15 mouse cellular contexts compared by ENCODE assay signal in genomic region chr1:134342781-134343310, GRCm38 (mm10). TPM values are rescaled to one million over a fixed set of nuclear protein-coding genes. Genes with fewer than 3 reads are reported as not detected.
A peak's percentile ranks its signal among the peaks of the same experiment; 100 is the strongest.
DNase-seq lines count a peak whose midpoint lies in the region; ATAC-seq and TF ChIP-seq lines count a peak whose summit lies in the region.
"Had no signal": no experiment of that assay in that cellular context is flagged by ENCODE, and none has a peak within 500 bp of the region (broad histone marks: within the 10 kb centered on the region; RNA-seq: fewer than 3 reads in every experiment).

No protein-coding gene starts in this region.

- H3K9me3 ChIP-seq in heart, embryonic 10.5 days, result no peaks in the 10 kb centered on the region
- H3K9me3 ChIP-seq in liver, embryonic 11.5 days (ENCODE audit: control insufficient read depth, low read length), result no peaks in the 10 kb centered on the region
- no peaks in the 10 kb centered on the region for H3K9me3 ChIP-seq in liver, postnatal 0 days (ENCODE audit: low read length)
- H3K9me3 ChIP-seq in hindbrain, postnatal 0 days (ENCODE audit: low read length), result no peaks in the 10 kb centered on the region
- H3K9me3 ChIP-seq in neural tube, embryonic 15.5 days (replicated peaks), result no peaks in the 10 kb centered on the region
- no peaks in the 10 kb centered on the region for H3K9me3 ChIP-seq in intestine, postnatal 0 days (ENCODE audit: control insufficient read depth)
- H3K9me3 ChIP-seq: liver, embryonic 12.5 days had no signal

- H3K4me2 ChIP-seq in liver, embryonic 11.5 days, result no peak overlapping the region
- H3K4me2 ChIP-seq in liver, postnatal 0 days (ENCODE audit: low read depth, low read length), result no peak overlapping the region
- peak overlapping the region; percentile 68 for H3K4me2 ChIP-seq in hindbrain, postnatal 0 days (ENCODE audit: low read depth, low read length)
- peak overlapping the region; percentile 79 for H3K4me2 ChIP-seq in neural tube, embryonic 15.5 days
- no peak overlapping the region for H3K4me2 ChIP-seq in intestine, postnatal 0 days (replicated peaks; ENCODE audit: low read depth)
- H3K4me2 ChIP-seq: liver, embryonic 12.5 days had no signal

- no peak overlapping the region for H3K9ac ChIP-seq in liver, embryonic 11.5 days (ENCODE audit: low read depth, low read length)
- no peak overlapping the region for H3K9ac ChIP-seq in liver, postnatal 0 days (replicated peaks)
- peak overlapping the region; percentile 34 for H3K9ac ChIP-seq in hindbrain, postnatal 0 days (replicated peaks; ENCODE audit: low read length)
- H3K9ac ChIP-seq in neural tube, embryonic 15.5 days (replicated peaks), result peak overlapping the region; percentile 34
- H3K9ac ChIP-seq in intestine, postnatal 0 days (ENCODE audit: low read depth, low read length), result no peak overlapping the region
- H3K9ac ChIP-seq: liver, embryonic 12.5 days had no signal

- WGBS in heart, embryonic 10.5 days, result 60% methylated on average over 8 of the region's 8 CpGs
- WGBS in liver, embryonic 11.5 days, result 78% methylated on average over 8 of the region's 8 CpGs
- 83% methylated on average over 8 of the region's 8 CpGs for WGBS in liver, postnatal 0 days (ENCODE audit: insufficient replicate concordance)
- 67% methylated on average over 8 of the region's 8 CpGs for WGBS in hindbrain, postnatal 0 days
- 85% methylated on average over 8 of the region's 8 CpGs for WGBS in neural tube, embryonic 15.5 days
- 78% methylated on average over 8 of the region's 8 CpGs for WGBS in intestine, postnatal 0 days

- no peak for TF ChIP-seq EP300 in liver, postnatal 0 days (IDR thresholded peaks at IDR 0.05; ENCODE audit: low read depth)

- H3K4me3 ChIP-seq in heart, embryonic 10.5 days, result peak overlapping the region; percentile 68
- H3K4me3 ChIP-seq in liver, embryonic 11.5 days (ENCODE audit: low read depth, low read length), result no peak overlapping the region
- H3K4me3 ChIP-seq in liver, postnatal 0 days (ENCODE audit: low read depth, low read length), result no peak overlapping the region
- peak overlapping the region; percentile 66 for H3K4me3 ChIP-seq in hindbrain, postnatal 0 days (ENCODE audit: low read length)
- H3K4me3 ChIP-seq in neural tube, embryonic 15.5 days (replicated peaks), result peak overlapping the region; percentile 58
- no peak overlapping the region for H3K4me3 ChIP-seq in intestine, postnatal 0 days (ENCODE audit: low read depth, low read length)
- H3K4me3 ChIP-seq: liver, embryonic 12.5 days had no signal

- H3K27ac ChIP-seq in heart, embryonic 10.5 days, result peak overlapping the region; percentile 67
- H3K27ac ChIP-seq in liver, embryonic 11.5 days (ENCODE audit: low read depth, low read length), result no peak overlapping the region
- no peak overlapping the region for H3K27ac ChIP-seq in liver, postnatal 0 days (ENCODE audit: low read depth)
- no peak overlapping the region; the same call in 1 of the 2 replicates for H3K27ac ChIP-seq in hindbrain, postnatal 0 days
- H3K27ac ChIP-seq in neural tube, embryonic 15.5 days (replicated peaks), result no peak overlapping the region
- H3K27ac ChIP-seq in intestine, postnatal 0 days (ENCODE audit: low read depth, low read length), result no peak overlapping the region
- H3K27ac ChIP-seq: kidney, postnatal 0 days; liver, embryonic 12.5 days had no signal

- no peaks in the 10 kb centered on the region for H3K27me3 ChIP-seq in heart, embryonic 10.5 days (ENCODE audit: insufficient read depth, poor library complexity, severe bottlenecking)
- H3K27me3 ChIP-seq in liver, embryonic 11.5 days (replicated peaks; ENCODE audit: control insufficient read depth, insufficient read depth, low read length), result no peaks in the 10 kb centered on the region
- H3K27me3 ChIP-seq in liver, postnatal 0 days (ENCODE audit: insufficient read depth, low read length), result no peaks in the 10 kb centered on the region
- no peaks in the 10 kb centered on the region for H3K27me3 ChIP-seq in hindbrain, postnatal 0 days (ENCODE audit: insufficient read depth, low read length)
- no peaks in the 10 kb centered on the region for H3K27me3 ChIP-seq in neural tube, embryonic 15.5 days (replicated peaks)
- H3K27me3 ChIP-seq in intestine, postnatal 0 days (replicated peaks; ENCODE audit: control insufficient read depth, insufficient read depth, low read length), result peaks cover 4% of the 10 kb centered on the region; the same call in 1 of the 2 replicates

- no peak for ATAC-seq in liver, embryonic 11.5 days (replicated peaks; ENCODE audit: low FRiP score)
- ATAC-seq in liver, postnatal 0 days, result no peak
- ATAC-seq in hindbrain, postnatal 0 days, result no peak
- ATAC-seq in neural tube, embryonic 15.5 days (ENCODE audit: low FRiP score), result no peak
- ATAC-seq in intestine, postnatal 0 days, result no peak
- ATAC-seq: liver, embryonic 12.5 days had no signal

- peaks cover 25% of the 10 kb centered on the region for H3K36me3 ChIP-seq in heart, embryonic 10.5 days
- peaks cover 8% of the 10 kb centered on the region; the same call in 1 of the 2 replicates for H3K36me3 ChIP-seq in liver, embryonic 11.5 days (ENCODE audit: control insufficient read depth, insufficient read depth, low read length)
- H3K36me3 ChIP-seq in liver, postnatal 0 days (replicated peaks; ENCODE audit: insufficient read depth, low read length), result peaks cover 24% of the 10 kb centered on the region
- peaks cover 13% of the 10 kb centered on the region for H3K36me3 ChIP-seq in hindbrain, postnatal 0 days (ENCODE audit: insufficient read depth, low read length)
- peaks cover 19% of the 10 kb centered on the region for H3K36me3 ChIP-seq in neural tube, embryonic 15.5 days
- H3K36me3 ChIP-seq in intestine, postnatal 0 days (ENCODE audit: control insufficient read depth, insufficient read depth), result peaks cover 6% of the 10 kb centered on the region

- H3K4me1 ChIP-seq in heart, embryonic 10.5 days, result peaks cover 66% of the 10 kb centered on the region
- peaks cover 5% of the 10 kb centered on the region for H3K4me1 ChIP-seq in liver, embryonic 11.5 days (replicated peaks; ENCODE audit: control insufficient read depth, insufficient read depth, low read length)
- H3K4me1 ChIP-seq in liver, postnatal 0 days (ENCODE audit: insufficient read depth), result peaks cover 10% of the 10 kb centered on the region
- H3K4me1 ChIP-seq in hindbrain, postnatal 0 days (ENCODE audit: insufficient read depth, low read length), result peaks cover 5% of the 10 kb centered on the region
- H3K4me1 ChIP-seq in neural tube, embryonic 15.5 days, result peaks cover 24% of the 10 kb centered on the region
- no peaks in the 10 kb centered on the region for H3K4me1 ChIP-seq in intestine, postnatal 0 days (replicated peaks; ENCODE audit: control insufficient read depth, insufficient read depth, low read length)

- no peak for TF ChIP-seq CTCF in liver, postnatal 0 days (IDR thresholded peaks at IDR 0.05; ENCODE audit: low read depth)
- no peak for TF ChIP-seq CTCF in hindbrain, postnatal 0 days (IDR thresholded peaks at IDR 0.05; ENCODE audit: low read depth)
- no peak for TF ChIP-seq CTCF in intestine, postnatal 0 days (IDR thresholded peaks at IDR 0.05; ENCODE audit: low read depth)

- no peak for DNase-seq in heart, embryonic 10.5 days (ENCODE audit: low spot score)
- no peak for DNase-seq in heart, postnatal 4 days
- DNase-seq in liver, embryonic 11.5 days (ENCODE audit: low spot score), result peak; percentile 28
- DNase-seq in liver, postnatal 0 days, result no peak
- DNase-seq in hindbrain, postnatal 0 days (ENCODE audit: low spot score), result no peak
- DNase-seq: right cerebral cortex, adult 18-20 months; thymus, postnatal 25 days had no signal

RNA-seq across cellular contexts. Expression of gene Ppfia4, which starts 10.1 kb away (rescaled TPM):
- 8.5 and 16.0 TPM in 2 replicates for polyA plus RNA-seq in heart, embryonic 10.5 days (2016; fragmentation: Nextera tagmentation; extraction: Ambion mirVana)
- 1 to 10 TPM; 7.3 to 9.2 TPM for total RNA-seq in heart, postnatal 4 days (2021)
- 1.5 and 2.1 TPM in 2 replicates for polyA plus RNA-seq in liver, embryonic 11.5 days (2014; fragmentation: Nextera tagmentation; extraction: Ambion mirVana)
- 1.3 and 1.6 TPM in 2 replicates for polyA plus RNA-seq in liver, postnatal 0 days (2015; fragmentation: Nextera tagmentation; extraction: Ambion mirVana)
- total RNA-seq in hindbrain, postnatal 0 days (2014; rRNA removed), result 42.7 and 46.5 TPM in 2 replicates
- polyA plus RNA-seq in hindbrain, postnatal 0 days (2015; fragmentation: Nextera tagmentation; extraction: Ambion mirVana), result 30.6 and 31.6 TPM in 2 replicates
- 29.1 and 31.6 TPM in 2 replicates for polyA plus RNA-seq in neural tube, embryonic 15.5 days (2015; fragmentation: Nextera tagmentation; extraction: Ambion mirVana)
- polyA plus RNA-seq in intestine, postnatal 0 days (2015; fragmentation: Nextera tagmentation; extraction: Ambion mirVana), result 2.4 and 2.5 TPM in 2 replicates

RNA-seq across cellular contexts. Expression of gene Tmem183a, which starts 18.9 kb away (rescaled TPM):
- 81.9 and 95.9 TPM in 2 replicates for polyA plus RNA-seq in heart, embryonic 10.5 days (2016; fragmentation: Nextera tagmentation; extraction: Ambion mirVana)
- 10 to 100 TPM; 33.8 to 42.5 TPM for total RNA-seq in heart, postnatal 4 days (2021)
- polyA plus RNA-seq in liver, embryonic 11.5 days (2014; fragmentation: Nextera tagmentation; extraction: Ambion mirVana), result 95.6 and 101 TPM in 2 replicates
- 44.1 and 46.1 TPM in 2 replicates for polyA plus RNA-seq in liver, postnatal 0 days (2015; fragmentation: Nextera tagmentation; extraction: Ambion mirVana)
- total RNA-seq in hindbrain, postnatal 0 days (2014; rRNA removed), result 189 and 200 TPM in 2 replicates
- polyA plus RNA-seq in hindbrain, postnatal 0 days (2015; fragmentation: Nextera tagmentation; extraction: Ambion mirVana), result 100 and 106 TPM in 2 replicates
- 110 and 112 TPM in 2 replicates for polyA plus RNA-seq in neural tube, embryonic 15.5 days (2015; fragmentation: Nextera tagmentation; extraction: Ambion mirVana)
- 59.8 and 60.6 TPM in 2 replicates for polyA plus RNA-seq in intestine, postnatal 0 days (2015; fragmentation: Nextera tagmentation; extraction: Ambion mirVana)

RNA-seq across cellular contexts. Expression of gene 4933406M09Rik, which starts 42.9 kb away (rescaled TPM):
- polyA plus RNA-seq in heart, embryonic 10.5 days (2016; fragmentation: Nextera tagmentation; extraction: Ambion mirVana), result not detected in 2 replicates
- not detected for total RNA-seq in heart, postnatal 4 days (2021)
- not detected in 2 replicates for polyA plus RNA-seq in liver, embryonic 11.5 days (2014; fragmentation: Nextera tagmentation; extraction: Ambion mirVana)
- polyA plus RNA-seq in liver, postnatal 0 days (2015; fragmentation: Nextera tagmentation; extraction: Ambion mirVana), result not detected in 2 replicates
- not detected in 2 replicates for total RNA-seq in hindbrain, postnatal 0 days (2014; rRNA removed)
- not detected in 2 replicates for polyA plus RNA-seq in hindbrain, postnatal 0 days (2015; fragmentation: Nextera tagmentation; extraction: Ambion mirVana)
- polyA plus RNA-seq in neural tube, embryonic 15.5 days (2015; fragmentation: Nextera tagmentation; extraction: Ambion mirVana), result not detected in 2 replicates
- not detected in 2 replicates for polyA plus RNA-seq in intestine, postnatal 0 days (2015; fragmentation: Nextera tagmentation; extraction: Ambion mirVana)
- total RNA-seq: hematopoietic stem cell, adult 5-6 weeks; layer of hippocampus, postnatal 25 days had no signal
- polyA plus RNA-seq: brain, embryonic 14.5 days; frontal cortex, adult 2 months; kidney, postnatal 0 days; liver, embryonic 12.5 days had no signal

RNA-seq across cellular contexts. Expression of gene Myog, which starts 53.1 kb away (rescaled TPM):
- 0.86 and 2.3 TPM in 2 replicates for polyA plus RNA-seq in heart, embryonic 10.5 days (2016; fragmentation: Nextera tagmentation; extraction: Ambion mirVana)
- under 1 TPM; 0.48 to 0.52 TPM for total RNA-seq in heart, postnatal 4 days (2021)
- 4.5 and 5.2 TPM in 2 replicates for polyA plus RNA-seq in liver, embryonic 11.5 days (2014; fragmentation: Nextera tagmentation; extraction: Ambion mirVana)
- 0.64 TPM in 1 of 2 replicates, not detected in the other for polyA plus RNA-seq in liver, postnatal 0 days (2015; fragmentation: Nextera tagmentation; extraction: Ambion mirVana)
- total RNA-seq in hindbrain, postnatal 0 days (2014; rRNA removed), result 0.16 TPM in 1 of 2 replicates, not detected in the other
- not detected in 2 replicates for polyA plus RNA-seq in hindbrain, postnatal 0 days (2015; fragmentation: Nextera tagmentation; extraction: Ambion mirVana)
- 7.1 and 9.9 TPM in 2 replicates for polyA plus RNA-seq in neural tube, embryonic 15.5 days (2015; fragmentation: Nextera tagmentation; extraction: Ambion mirVana)
- 0.08 TPM in 1 of 2 replicates, not detected in the other for polyA plus RNA-seq in intestine, postnatal 0 days (2015; fragmentation: Nextera tagmentation; extraction: Ambion mirVana)
- total RNA-seq: hematopoietic stem cell, adult 5-6 weeks; layer of hippocampus, postnatal 25 days had no signal

Comparison
In these comparisons a context has a peak if more than half of its experiments do, and no peak if none do; other contexts are left out.
1. H3K4me3 ChIP-seq: peak in heart, embryonic 10.5 days (single experiment), hindbrain, postnatal 0 days (single experiment) and neural tube, embryonic 15.5 days (single experiment); none in liver, embryonic 11.5 days (single experiment), liver, postnatal 0 days (single experiment) and intestine, postnatal 0 days (single experiment).
2. H3K4me2 ChIP-seq: peak in hindbrain, postnatal 0 days (single experiment) and neural tube, embryonic 15.5 days (single experiment); none in liver, embryonic 11.5 days (single experiment), liver, postnatal 0 days (single experiment) and intestine, postnatal 0 days (single experiment).
3. H3K9ac ChIP-seq: peak in hindbrain, postnatal 0 days (single experiment) and neural tube, embryonic 15.5 days (single experiment); none in liver, embryonic 11.5 days (single experiment), liver, postnatal 0 days (single experiment) and intestine, postnatal 0 days (single experiment).